Mouse (Mus musculus) thymus, postnatal 25 days (tissue): ENCODE results near the gene Npat.
A peak's percentile ranks its signal among the peaks of the same experiment; 100 is the strongest.

Source experiments
- DNase-seq: peaks from one replicate; pipeline ENCODE4 v3.0.0; 2022

Gene Npat

GRCm38 (mm10) chr9:53609968-53610781 lies 73.3 kb downstream of the Npat start, which contains the start of gene Acat1:
TSS of gene Acat1 (minus strand) at chr9:53610382.
- peak; percentile 89 for DNase-seq

- DNase-seq, result no peak
Observed at GRCm38 (mm10) chr9:53614286-53614685, 77.4 kb downstream of the Npat start.

- no peak for DNase-seq
Observed at GRCm38 (mm10) chr9:53615246-53615645, 78.4 kb downstream of the Npat start.
